Mouse (Mus musculus): ENCODE results near the gene Gm49661. TPM values are rescaled to one million over a fixed set of nuclear protein-coding genes. Genes with fewer than 3 reads are reported as not detected.

The Gm49661 gene
- 0.32 TPM in 1 of 2 replicates, not detected in the other for polyA plus RNA-seq (2012; rRNA removed)

GRCm38 (mm10) chr8:84969241-84970134, at the start of gene Gm49661, which contains the start of the genes Prdx2 and Rnaseh2a:
Gm49661 (minus strand) TSS chr8:84969433.
Prdx2 (plus strand) TSS chr8:84969587.
Rnaseh2a (minus strand) TSS chr8:84969767.

DNA sequence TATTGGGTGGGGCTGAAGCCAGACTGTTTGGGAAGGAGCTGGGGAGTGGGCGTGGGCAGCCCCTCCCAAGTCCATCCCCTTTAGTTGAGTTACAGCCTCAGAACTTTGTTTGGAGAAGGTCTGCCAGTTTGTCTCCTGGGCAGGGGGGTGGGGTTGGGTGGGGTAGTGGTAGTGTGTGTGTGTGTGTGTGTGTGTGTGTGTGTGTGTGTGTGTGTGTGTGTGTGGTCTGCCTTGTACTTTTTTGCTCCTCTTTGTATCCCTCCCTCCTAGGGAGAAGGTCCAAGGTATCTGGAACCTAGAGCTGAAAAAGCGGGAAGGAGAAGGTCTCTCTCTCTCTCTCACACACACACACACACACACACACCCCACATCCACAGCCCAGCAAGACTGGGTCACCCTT, 45.2 kb upstream of the Gm49661 start, which contains the start of gene Best2:
Best2 (minus strand) TSS at position 101 of the 400 bp plus-strand sequence.

GRCm38 (mm10) chr8:84990349-84990748, 21.1 kb upstream of the Gm49661 start, which contains the start of gene Hook2:
Hook2 (plus strand) TSS chr8:84990603.

DNA sequence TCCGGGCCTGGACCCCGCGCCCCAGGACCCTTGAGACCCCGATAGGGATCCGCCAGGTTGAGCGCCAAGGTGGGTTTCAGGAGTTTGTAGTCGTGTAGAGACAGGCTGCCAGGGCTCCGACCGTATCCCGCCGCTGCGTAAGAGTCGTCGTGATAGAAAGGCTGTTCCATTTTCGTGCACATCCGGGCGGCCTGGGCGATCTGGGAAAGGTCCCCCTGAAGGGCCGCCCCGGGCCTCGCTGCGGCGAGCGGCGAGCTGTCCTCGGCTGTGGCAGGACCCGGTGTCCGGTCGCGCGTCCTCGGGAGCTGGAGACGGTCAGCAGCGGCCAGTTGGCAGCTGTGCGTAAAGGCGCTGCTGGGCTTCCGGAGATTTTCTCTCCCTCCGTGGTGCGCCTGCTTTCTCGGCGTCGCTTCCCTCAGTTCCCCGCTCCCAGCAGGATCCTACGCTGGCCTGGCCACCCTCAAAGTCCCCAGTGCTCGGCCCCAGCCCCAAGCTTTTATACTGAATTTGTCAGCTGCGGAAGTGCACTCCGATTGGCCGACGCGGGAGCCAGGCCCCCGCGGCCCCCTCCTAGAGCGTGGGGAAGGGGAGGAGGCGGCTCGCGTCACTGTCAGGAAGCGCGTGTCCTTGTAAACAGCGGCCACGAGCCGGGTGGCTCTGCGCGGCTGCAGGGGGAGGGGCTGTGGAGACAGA, 9.2 kb upstream of the Gm49661 start, which contains the start of gene Junb:
Junb (minus strand) TSS at position 471 of the 693 bp plus-strand sequence.

GRCm38 (mm10) chr8:84946528-84947240, 22.5 kb downstream of the Gm49661 start, which contains the start of gene Rtbdn:
Rtbdn (plus strand) TSS chr8:84946991.

DNA sequence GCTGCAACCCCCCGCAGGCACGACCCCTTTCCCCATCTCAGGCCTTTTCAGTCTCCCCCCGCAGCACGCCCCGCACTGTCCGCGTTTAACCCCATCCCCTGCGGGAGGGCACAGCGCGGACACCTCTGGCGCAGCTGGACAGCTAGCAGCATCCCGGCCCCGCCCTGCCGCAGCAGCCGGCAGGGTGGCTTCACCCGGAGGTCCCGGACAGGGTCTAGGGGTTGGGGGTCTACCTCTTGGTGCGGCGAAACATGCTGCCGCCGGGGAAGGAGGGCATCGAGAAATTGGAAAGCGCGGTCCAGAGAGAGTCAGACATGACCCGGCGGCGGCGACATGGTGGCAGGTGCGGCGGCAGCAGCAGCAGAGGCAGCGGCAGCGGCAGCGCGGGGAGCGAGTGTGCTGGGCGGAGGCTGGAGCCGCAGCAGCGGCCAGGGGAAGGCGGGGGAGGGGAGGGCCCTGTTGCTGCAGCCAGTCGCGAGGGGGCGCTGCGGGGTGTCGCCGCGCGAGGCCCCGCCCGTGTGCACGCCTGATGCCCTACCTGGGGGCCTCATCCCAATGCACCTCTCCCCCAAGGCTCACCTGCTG, 32.2 kb downstream of the Gm49661 start, which contains the start of gene Mast1:
Mast1 (minus strand) TSS at position 398 of the 585 bp plus-strand sequence.

Other genes starting within 250 kb of the Gm49661 start
- 1.8 TPM in 2 replicates for gene G430095P16Rik, start 246.4 kb downstream of the Gm49661 start, polyA plus RNA-seq (2012; rRNA removed)
- gene Nfix, start 169.1 kb downstream of the Gm49661 start, polyA plus RNA-seq (2012; rRNA removed) = 53.5 and 59.2 TPM in 2 replicates
- 8.7 and 9.3 TPM in 2 replicates for gene Dand5, start 146.6 kb downstream of the Gm49661 start, polyA plus RNA-seq (2012; rRNA removed)
- 37.6 and 41.9 TPM in 2 replicates for gene Gadd45gip1, start 137.9 kb downstream of the Gm49661 start, polyA plus RNA-seq (2012; rRNA removed)
- gene Rad23a, start 128.8 kb downstream of the Gm49661 start, polyA plus RNA-seq (2012; rRNA removed) = 66.8 and 71.5 TPM in 2 replicates
- 455 and 581 TPM in 2 replicates for gene Calr, start 122.5 kb downstream of the Gm49661 start, polyA plus RNA-seq (2012; rRNA removed)
- gene Farsa, start 112.4 kb downstream of the Gm49661 start, polyA plus RNA-seq (2012; rRNA removed) = 123 and 124 TPM in 2 replicates
- 26.9 and 31.5 TPM in 2 replicates for gene Syce2, start 97.3 kb downstream of the Gm49661 start, polyA plus RNA-seq (2012; rRNA removed)
- 57.8 and 58.3 TPM in 2 replicates for gene Gcdh, start 75.5 kb downstream of the Gm49661 start, polyA plus RNA-seq (2012; rRNA removed)
- 0.66 and 0.96 TPM in 2 replicates for gene Klf1, start 67.5 kb downstream of the Gm49661 start, polyA plus RNA-seq (2012; rRNA removed)
- gene Dnase2a, start 60.9 kb downstream of the Gm49661 start, polyA plus RNA-seq (2012; rRNA removed) = 6.6 and 7.6 TPM in 2 replicates
- 104 and 112 TPM in 2 replicates for gene Mast1, start 32.1 kb downstream of the Gm49661 start, polyA plus RNA-seq (2012; rRNA removed)
- 6.7 TPM in 2 replicates for gene Rtbdn, start 22.4 kb downstream of the Gm49661 start, polyA plus RNA-seq (2012; rRNA removed)
- gene Prdx2, start 154 bp upstream of the Gm49661 start, polyA plus RNA-seq (2012; rRNA removed) = 811 and 935 TPM in 2 replicates
- gene Rnaseh2a, start 334 bp upstream of the Gm49661 start, polyA plus RNA-seq (2012; rRNA removed) = 58.0 and 61.0 TPM in 2 replicates
- 7.7 and 9.6 TPM in 2 replicates for gene Junb, start 9.3 kb upstream of the Gm49661 start, polyA plus RNA-seq (2012; rRNA removed)
- gene Hook2, start 21.2 kb upstream of the Gm49661 start, polyA plus RNA-seq (2012; rRNA removed) = 27.3 and 30.0 TPM in 2 replicates
- gene Best2, start 45.1 kb upstream of the Gm49661 start, polyA plus RNA-seq (2012; rRNA removed) = 0.06 TPM in 2 replicates
- 218 and 232 TPM in 2 replicates for gene Asna1, start 55.8 kb upstream of the Gm49661 start, polyA plus RNA-seq (2012; rRNA removed)
- gene Trir, start 57.4 kb upstream of the Gm49661 start, polyA plus RNA-seq (2012; rRNA removed) = 208 and 219 TPM in 2 replicates
- 104 and 108 TPM in 2 replicates for gene Tnpo2, start 67.5 kb upstream of the Gm49661 start, polyA plus RNA-seq (2012; rRNA removed)
- 84.0 and 96.1 TPM in 2 replicates for gene Fbxw9, start 90.6 kb upstream of the Gm49661 start, polyA plus RNA-seq (2012; rRNA removed)
- gene Gm5741, start 98.5 kb upstream of the Gm49661 start, polyA plus RNA-seq (2012; rRNA removed) = 0.70 and 0.73 TPM in 2 replicates
- 71.7 and 73.4 TPM in 2 replicates for gene Dhps, start 102.3 kb upstream of the Gm49661 start, polyA plus RNA-seq (2012; rRNA removed)
- gene Wdr83os, start 111.3 kb upstream of the Gm49661 start, polyA plus RNA-seq (2012; rRNA removed) = 105 and 110 TPM in 2 replicates
- gene Wdr83, start 111.9 kb upstream of the Gm49661 start, polyA plus RNA-seq (2012; rRNA removed) = 84.9 and 89.1 TPM in 2 replicates
- gene Man2b1, start 113.8 kb upstream of the Gm49661 start, polyA plus RNA-seq (2012; rRNA removed) = 20.3 and 26.4 TPM in 2 replicates
- 2.5 and 3.0 TPM in 2 replicates for gene Zfp791, start 153.7 kb upstream of the Gm49661 start, polyA plus RNA-seq (2012; rRNA removed)
- gene Cks1brt, start 182.5 kb upstream of the Gm49661 start, polyA plus RNA-seq (2012; rRNA removed) = not detected in 2 replicates